Mouse (Mus musculus) thymus, adult 18-20 months (tissue): ENCODE data around the gene Slc4a1.
"Not testable (repeated sequence)": the region's sequence is repeated elsewhere in the genome, so short reads cannot be mapped to it uniquely, and the experiment has no call there.

Experiments
- DNase-seq, 2 experiments: peaks; one replicate each; pipeline ENCODE4 v3.0.0; 2022; ENCODE audit warnings: mixed read lengths in 2 of 2

The Slc4a1 gene

DNA sequence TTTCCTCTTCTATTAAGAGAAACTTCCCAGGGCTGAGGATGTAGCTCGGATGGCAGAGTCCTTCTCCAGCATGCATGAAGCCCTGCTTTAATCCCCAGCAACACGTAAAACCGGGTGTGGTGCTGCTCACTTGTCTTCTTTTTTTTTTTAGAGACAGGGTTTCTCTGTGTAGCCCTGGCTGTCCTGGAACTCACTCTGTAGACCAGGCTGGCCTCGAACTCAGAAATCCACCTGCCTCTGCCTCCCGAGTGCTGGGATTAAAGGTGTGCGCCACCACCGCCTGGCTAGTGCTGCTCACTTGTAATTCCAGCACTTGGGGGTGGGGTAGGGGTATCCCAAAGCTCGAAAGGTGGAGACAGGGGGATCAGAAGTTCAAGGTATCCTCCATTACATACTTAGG is at the start of gene Slc4a1:
Gene Slc4a1 (minus strand): TSS at position 101 of the 400 bp plus-strand sequence.
- not testable (repeated sequence) for DNase-seq

DNA sequence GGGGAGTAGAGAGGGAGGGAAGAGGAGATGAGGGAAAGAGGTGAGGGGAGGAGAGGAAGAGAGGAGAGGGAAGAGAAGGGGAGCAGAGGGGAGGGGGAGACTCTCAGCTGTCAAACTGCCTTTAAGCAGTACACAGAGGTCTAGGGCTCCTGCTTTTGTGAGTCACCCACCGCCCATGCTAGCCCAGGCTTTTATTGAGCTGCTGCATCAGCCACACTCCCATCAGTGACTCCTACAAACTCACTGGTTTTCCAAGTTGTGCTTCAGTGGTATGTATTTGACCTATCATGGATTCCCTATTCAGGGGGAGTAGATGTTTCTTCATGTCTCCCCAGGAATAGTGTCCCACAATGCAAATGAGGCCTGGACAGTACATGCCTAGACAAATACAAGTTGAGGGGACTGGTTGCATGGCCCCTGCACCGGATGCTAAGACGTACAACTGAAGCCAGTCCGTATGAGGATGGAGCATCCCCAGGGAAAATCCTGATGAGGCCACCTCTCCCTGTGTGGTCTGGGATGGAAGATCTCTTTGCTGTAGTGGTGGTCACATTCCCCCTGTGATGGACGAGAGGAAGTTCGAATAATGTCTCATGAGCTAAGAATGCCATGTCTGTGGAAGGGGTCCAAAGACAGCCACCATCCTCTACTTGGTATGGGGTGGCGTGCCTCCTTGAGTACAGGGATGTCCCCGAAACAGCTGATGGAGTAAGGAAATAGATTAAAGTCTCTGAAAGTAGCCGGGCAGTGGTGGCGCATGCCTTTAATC is 49.2 kb upstream of the Slc4a1 start:
- no peak for DNase-seq

DNA sequence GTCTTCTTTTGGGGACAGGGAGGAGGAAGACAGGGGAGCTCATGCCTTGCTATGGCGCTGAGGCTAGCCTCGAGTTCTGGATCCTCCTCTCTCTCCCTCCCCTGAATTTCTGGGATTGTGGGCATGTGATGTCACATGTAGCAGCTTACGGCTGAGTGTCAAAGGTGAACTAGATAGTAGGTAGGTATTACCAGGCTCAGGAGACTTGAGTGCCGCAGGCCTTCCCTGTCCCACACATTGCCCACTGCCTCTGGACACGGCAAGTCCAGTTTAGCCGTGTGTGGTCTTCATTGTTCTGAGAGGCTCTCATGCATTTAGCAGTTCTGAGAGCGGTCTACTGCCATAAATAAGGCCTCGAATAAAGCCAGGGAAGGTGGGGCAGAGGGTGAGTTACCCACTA is 47.1 kb upstream of the Slc4a1 start:
- no peak for DNase-seq

GRCm38 (mm10) chr11:102411704-102412103 is 45.7 kb upstream of the Slc4a1 start:
- DNase-seq: peak; percentile 55 to 67

GRCm38 (mm10) chr11:102411061-102411460 is 45.1 kb upstream of the Slc4a1 start:
- DNase-seq: no peak

DNA sequence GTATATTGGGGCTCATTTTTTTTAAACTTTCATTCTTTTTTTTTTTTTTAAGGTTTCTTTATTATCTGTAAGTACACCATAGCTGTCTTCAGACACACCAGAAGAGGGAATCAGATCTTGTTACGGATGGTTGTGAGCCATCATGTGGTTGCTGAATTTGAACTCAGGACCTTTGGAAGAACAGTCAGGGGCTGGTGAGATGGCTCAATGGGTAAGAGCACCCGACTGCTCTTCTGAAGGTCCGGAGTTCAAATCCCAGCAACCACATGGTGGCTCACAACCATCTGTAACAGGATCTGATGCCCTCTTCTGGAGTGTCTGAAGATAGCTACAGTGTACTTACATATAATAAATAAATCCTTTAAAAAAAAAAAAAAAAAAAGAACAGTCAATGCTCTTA is 44.3 kb upstream of the Slc4a1 start:
- not testable (repeated sequence) for DNase-seq

DNA sequence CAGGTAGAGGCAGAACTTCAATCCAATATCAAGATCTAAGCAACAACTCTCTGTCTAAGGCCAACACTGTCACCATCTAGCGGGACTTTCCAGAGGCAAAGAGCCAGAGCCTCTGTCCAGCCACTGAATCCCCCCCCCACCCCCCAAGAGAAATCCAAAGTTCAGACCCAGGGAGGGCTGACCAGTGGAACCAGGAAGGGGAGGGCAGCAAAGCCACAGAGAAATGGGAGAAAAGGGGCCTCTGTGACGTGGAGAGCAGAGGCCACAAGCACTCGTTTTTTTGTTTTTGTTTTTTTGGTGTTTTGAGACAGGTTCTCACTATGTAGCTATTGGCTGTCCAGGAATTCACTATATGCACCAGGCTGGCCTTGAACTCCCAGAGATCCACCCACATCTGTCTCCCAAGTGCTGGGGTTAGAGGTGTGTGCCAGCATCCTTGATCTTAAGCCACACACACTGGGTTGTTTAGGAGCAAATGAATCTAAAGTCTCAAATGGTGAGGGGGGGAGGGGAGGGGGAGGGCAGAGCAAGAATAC is 43.9 kb upstream of the Slc4a1 start:
- no peak for DNase-seq

GRCm38 (mm10) chr11:102408888-102409794 is 43.1 kb upstream of the Slc4a1 start:
- DNase-seq: no peak

DNA sequence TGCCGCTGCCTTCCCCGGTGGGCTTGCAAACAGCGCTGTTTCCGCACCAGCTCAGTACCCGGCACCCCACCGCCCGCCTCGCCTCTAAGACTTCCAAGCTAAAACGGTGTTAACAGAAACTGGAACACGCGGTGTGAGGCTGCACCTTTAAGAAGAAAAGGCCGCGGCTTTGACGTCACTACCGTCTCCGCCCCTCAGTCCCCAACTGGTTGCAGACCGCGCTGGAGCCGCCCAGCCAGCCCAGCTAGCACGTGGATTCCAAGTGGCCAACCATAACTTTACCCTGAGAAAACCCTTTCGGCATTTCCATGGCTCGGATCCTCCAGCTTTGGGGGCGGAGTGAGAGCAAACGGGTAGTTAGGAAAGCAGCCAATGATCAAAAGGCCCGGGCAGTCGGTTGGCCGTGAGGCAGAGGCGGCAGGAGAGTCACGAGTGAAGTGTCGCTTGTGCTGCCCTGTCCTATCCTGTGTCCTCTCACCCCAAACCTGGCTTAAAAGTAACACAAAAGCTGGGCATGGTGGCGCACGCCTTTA is 42.4 kb upstream of the Slc4a1 start:
- DNase-seq: peak; percentile 91 to 93

DNA sequence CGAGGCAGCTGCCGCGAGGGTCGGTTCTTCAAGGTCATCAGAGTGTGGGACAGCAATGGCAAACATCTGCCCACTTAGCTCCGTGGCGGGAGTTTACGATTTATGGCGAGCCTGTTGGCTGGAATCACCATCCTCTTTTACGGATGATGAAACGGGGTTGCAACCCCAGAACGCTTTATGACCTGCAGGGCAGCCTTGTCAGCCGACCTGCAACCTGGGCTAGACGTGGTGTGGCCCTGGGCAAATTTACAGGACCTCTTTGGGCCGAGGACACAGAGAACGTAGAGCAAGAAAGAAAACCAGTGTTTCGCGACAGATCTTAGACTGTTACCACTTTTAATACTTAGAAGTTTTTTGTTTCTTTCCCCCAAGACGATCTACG is 41.8 kb upstream of the Slc4a1 start, which contains the start of gene Slc25a39:
Gene Slc25a39 (minus strand): TSS at position 113 of the 382 bp plus-strand sequence.
- no peak for DNase-seq

DNA sequence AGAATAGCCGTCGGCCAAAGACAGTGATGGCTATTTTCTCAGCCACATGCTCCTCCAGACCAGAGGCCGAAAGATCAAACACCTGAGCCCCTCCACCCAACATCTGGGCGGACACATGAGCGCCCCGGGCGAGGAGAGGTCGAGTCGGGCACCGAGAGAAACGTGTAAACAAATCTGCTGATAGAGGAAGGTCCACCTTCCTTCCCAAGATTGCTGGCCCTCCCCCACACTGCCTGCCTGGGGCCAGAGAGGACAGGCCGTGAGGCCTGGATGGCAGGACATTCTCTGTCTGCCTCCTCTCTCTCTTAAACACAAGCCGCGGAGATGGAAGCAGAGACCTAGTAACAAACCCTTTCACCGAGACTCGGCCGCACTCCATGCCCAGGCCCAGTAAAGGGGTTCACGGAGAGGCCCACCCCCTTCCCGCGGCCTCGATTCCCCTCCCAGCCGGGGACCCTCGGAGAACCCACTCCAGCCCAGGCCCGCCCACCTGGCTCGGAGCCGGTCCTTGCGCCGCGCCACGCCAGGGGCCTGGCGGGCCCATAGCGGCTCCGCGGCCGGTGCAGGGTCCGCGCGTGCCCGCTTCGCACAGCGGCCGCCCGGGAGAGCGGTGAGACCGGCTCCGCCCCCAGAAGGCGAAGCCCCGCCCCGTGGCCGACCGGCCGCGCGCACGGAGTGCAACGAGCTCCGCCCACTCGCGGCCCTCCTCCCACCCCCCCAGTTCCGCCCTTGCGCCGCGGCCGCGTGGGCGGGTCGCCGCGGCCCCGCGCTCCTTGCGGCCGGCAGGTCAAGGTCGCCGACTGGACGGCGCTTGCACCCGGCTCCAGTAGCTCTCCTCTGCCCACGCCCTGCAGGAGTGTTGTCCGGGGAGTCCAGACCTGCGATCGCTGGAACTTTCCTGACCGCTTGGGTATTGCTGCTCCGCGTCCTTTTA is 41.2 kb upstream of the Slc4a1 start:
- peak; percentile 78 to 81 for DNase-seq

- DNase-seq: no peak
Measured at GRCm38 (mm10) chr11:102406401-102406800, 40.4 kb upstream of the Slc4a1 start.

DNA sequence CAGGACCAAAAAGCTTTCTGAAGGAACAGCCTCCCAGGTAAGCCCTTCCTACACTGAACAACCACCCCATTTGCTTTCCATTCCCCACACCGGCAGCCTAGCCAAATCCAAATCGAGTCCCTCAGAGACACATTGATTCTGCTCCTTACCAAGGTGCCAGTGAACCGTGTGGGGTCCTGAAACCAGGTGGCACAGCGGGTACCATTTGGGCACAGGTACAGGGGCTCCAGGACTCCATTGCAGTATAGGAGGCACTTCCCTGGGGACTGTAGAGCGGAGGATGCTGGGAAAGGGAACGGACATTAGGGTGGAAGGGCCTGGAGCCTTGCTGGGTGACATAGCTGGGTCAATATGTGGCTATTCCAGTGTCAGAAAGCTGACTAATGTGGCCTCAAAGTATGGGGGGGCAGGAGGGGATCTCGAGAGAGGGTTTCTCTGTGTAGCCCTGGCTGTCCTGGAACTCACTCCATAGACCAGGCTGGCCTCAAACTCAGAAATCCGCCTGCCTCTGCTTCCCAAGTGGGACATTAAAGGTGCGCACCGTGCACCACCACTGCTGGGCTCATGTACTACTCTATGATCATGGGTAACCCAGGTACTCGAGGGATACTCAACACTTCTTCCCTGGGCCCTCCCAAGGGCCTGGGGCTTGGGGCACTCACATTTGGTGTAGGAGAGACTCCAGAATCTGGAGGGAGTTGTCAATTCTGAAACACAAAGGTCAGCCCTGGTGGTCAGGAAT is 39.7 kb upstream of the Slc4a1 start:
- no peak for DNase-seq

DNA sequence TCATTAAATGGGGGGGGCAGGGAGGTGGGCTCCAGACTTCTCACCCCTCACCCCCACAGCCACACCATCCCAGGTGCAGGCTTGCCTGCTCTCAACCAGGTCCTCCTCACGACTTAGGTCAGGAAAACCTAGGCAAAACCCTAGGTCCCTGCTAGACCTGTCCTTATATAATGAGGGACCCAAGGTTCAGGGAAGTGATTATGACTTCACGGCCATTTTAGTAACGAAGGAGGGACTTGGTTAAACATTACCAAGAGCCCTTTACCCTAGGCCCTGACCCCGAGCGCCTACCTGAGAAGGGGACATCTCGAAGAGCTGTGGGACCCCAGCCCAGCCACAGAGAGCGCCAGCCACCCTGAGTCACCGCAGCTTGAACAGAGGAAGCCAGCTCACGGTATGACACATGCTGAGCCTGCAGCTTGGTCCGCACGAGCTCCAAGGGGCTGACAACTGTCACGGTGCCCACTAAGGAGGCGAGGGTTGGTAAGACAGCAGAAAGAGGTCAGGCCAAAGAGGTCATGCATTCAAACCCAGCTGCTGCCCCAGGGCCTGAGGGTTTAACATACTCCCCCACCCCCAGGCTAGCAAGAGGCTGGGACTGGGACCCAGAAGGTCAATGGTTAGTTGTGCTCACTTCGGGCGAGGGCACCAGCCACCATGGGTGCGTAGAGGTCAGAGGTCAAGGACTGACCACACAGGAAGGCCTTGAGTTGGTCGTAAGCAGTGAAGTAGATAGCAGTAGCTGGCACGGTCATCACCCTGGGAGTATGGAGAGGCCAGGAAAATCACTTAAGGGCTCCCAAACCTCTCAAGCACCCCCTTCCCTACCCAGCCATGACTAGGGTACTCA is 38.4 kb upstream of the Slc4a1 start:
- DNase-seq: no peak

- no peak for DNase-seq
Measured at GRCm38 (mm10) chr11:102403657-102404056, 37.7 kb upstream of the Slc4a1 start.

DNA sequence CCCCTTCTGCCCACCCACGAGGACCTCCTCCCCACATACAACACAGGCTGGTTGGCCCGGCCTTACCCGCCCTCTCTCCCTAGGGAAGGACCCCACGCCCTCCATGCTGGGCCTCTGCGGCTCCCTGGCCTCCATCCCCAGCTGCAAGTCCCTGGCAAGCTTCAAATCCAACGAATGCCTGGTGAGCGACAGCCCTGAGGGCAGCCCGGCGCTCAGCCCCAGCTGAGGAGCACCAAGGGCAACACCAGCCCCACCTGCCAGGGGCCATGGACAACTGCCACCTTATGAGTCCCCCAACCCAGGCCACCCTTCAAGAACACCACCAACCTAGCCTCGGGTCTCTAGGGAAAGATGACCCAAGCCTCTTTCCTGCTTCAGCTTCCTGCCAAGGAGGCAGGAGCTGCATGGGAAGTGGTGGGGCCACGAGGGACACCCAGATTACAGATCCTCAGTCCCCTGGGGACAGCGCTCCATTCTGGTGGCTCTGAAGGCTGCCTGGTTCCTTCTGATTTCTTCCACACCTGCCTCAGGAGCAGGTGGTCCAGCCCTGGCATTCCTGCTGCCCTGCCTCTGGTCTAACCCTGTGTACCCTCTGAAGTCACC is 36.0 kb upstream of the Slc4a1 start:
- DNase-seq: no peak

DNA sequence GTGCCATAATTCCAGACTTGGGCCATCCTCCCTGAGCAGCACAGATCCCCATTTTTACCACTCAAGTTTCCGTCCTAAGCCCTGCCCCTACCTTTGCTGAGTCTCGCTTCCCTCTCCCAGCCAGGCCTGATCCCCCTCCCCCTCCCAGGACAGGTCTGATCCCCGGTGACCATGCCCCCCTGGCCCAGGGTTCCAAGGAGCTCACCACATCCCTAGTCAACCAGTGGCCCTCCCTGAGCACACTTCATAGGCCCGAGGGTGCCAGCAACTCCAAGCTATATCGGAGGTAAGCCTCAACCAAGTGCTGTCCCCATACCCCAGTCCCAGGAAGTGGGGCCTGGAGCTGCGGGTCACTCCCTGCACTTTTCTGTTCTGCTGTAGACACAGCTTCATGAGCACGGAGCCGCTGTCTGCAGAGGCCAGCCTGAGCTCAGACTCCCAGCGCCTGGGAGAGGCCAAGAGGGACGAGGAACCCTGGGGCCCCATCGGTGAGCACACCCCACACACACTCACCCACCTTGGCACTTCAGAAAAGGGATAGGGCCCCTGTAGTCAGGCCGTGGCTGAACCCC is 34.6 kb upstream of the Slc4a1 start:
- no peak for DNase-seq

GRCm38 (mm10) chr11:102399610-102400072 is 33.6 kb upstream of the Slc4a1 start:
- no peak for DNase-seq

GRCm38 (mm10) chr11:102399107-102399506 is 33.1 kb upstream of the Slc4a1 start:
- no peak for DNase-seq
